Mouse (Mus musculus) G1E (cell line): ENCODE results near the gene Tppp. TPM values are rescaled to one million over a fixed set of nuclear protein-coding genes. Genes with fewer than 3 reads are reported as not detected.

ENCODE experiments used
- ATAC-seq: 2 replicates; pipeline ENCODE4 v1.8.0; 2016; ENCODE audit warnings: mild to moderate bottlenecking; ENCODE audit not compliant: insufficient number of reproducible peaks, poor library complexity, low FRiP score, severe bottlenecking; ENCODE audit errors: extremely low read depth
- DNase-seq: peaks from one replicate; pipeline ENCODE4 v3.0.0; 2012; ENCODE audit warnings: low spot score
- H3K27me3 ChIP-seq: 2 replicates; pipeline ENCODE4 v1.6.1; 2012; ENCODE audit warnings: mild to moderate bottlenecking, low read length, inconsistent platforms; ENCODE audit not compliant: insufficient read depth
- H3K36me3 ChIP-seq: replicated peaks from 2 replicates; pipeline ENCODE3; 2012; ENCODE audit warnings: mild to moderate bottlenecking, inconsistent platforms
- H3K4me1 ChIP-seq: 2 replicates; pipeline ENCODE4 v1.6.1; 2012; ENCODE audit warnings: low read depth, low read length, inconsistent platforms, mixed read lengths; ENCODE audit not compliant: insufficient read depth
- H3K4me3 ChIP-seq: 2 replicates; pipeline ENCODE4 v1.5.1; 2012; ENCODE audit warnings: low read depth, mild to moderate bottlenecking, inconsistent platforms, low read length, moderate library complexity, mixed read lengths
- H3K9me3 ChIP-seq: replicated peaks from 2 replicates; pipeline ENCODE4 v1.6.1; 2012; ENCODE audit warnings: inconsistent platforms
- CTCF ChIP-seq: IDR thresholded peaks from 2 replicates; pipeline ENCODE4 v1.5.1; 2012; ENCODE audit warnings: low read depth, low read length, inconsistent platforms, mixed read lengths
- GATA1 ChIP-seq: IDR thresholded peaks from 2 replicates; pipeline ENCODE4 v1.6.1; 2012; ENCODE audit warnings: borderline replicate concordance, low read length, inconsistent platforms, mixed read lengths
- GATA2 ChIP-seq: IDR thresholded peaks from 2 replicates; pipeline ENCODE4 v1.6.1; 2012; ENCODE audit warnings: low read depth, low read length, inconsistent platforms, borderline replicate concordance
- POLR2AphosphoS5 ChIP-seq: IDR thresholded peaks from 2 replicates; pipeline ENCODE4 v1.6.1; 2012; ENCODE audit warnings: low read depth, low read length, inconsistent platforms; ENCODE audit not compliant: insufficient replicate concordance
- TAL1 ChIP-seq: conservative IDR thresholded peaks from 2 replicates; pipeline ENCODE4 v1.6.1; 2012; ENCODE audit warnings: low read depth, low read length, inconsistent platforms, mixed read lengths
- polyA plus RNA-seq: library from polyadenylated mRNA; stranded (reverse); fragments of >175 nt; gene quantifications from 2 replicates; pipeline ENCODE4 v1.2.3, GENCODE M21; 2012
- total RNA-seq, 2 experiments: library from RNA; stranded (forward) in 1 of 2; stranded (reverse) in 1 of 2; fragments of 200-1000 nt in 1 of 2; fragments of >200 nt in 1 of 2; fragmentation: Nextera tagmentation in 1 of 2; gene quantifications; 2 replicates each; pipeline ENCODE4 v1.2.3; 2014 to 2017

Gene Tppp
- total and polyA plus RNA-seq, 3 experiments: 0.16 TPM; not detected in 2

GRCm38 (mm10) chr13:73976935-73977334, 32.3 kb upstream of the Tppp start:
- no peak for TF ChIP-seq GATA2
- no peak for TF ChIP-seq POLR2AphosphoS5
- no peak for TF ChIP-seq TAL1
- TF ChIP-seq CTCF: no peak
- TF ChIP-seq GATA1: no peak
- ATAC-seq: no peak
- Histone ChIP-seq H3K4me3 (no peak overlapping the region), H3K36me3 (no peaks in the 10 kb centered on the region), H3K9me3 (no peaks in the 10 kb centered on the region), H3K4me1 (no peaks in the 10 kb centered on the region; the same call in 1 of the 2 replicates), H3K27me3 (peaks cover 21% of the 10 kb centered on the region)
- no peak for DNase-seq

- no peaks in the 10 kb centered on the region for H3K9me3 ChIP-seq
- peaks cover 5% of the 10 kb centered on the region; the same call in 1 of the 2 replicates for H3K27me3 ChIP-seq
- DNase-seq: no peak
- TF ChIP-seq CTCF (no peak), POLR2AphosphoS5 (no peak), GATA2 (no peak)
- no peak overlapping the region for H3K4me3 ChIP-seq
- H3K36me3 ChIP-seq: no peaks in the 10 kb centered on the region
- H3K4me1 ChIP-seq: no peaks in the 10 kb centered on the region
- no peak for ATAC-seq
These were observed 18.9 kb upstream of the Tppp start for GRCm38 (mm10) chr13:73990325-73990724.

GRCm38 (mm10) chr13:73990761-73991160, 18.4 kb upstream of the Tppp start:
- ATAC-seq: no peak
- Histone ChIP-seq H3K36me3 (no peaks in the 10 kb centered on the region), H3K9me3 (no peaks in the 10 kb centered on the region), H3K4me1 (no peaks in the 10 kb centered on the region), H3K27me3 (peaks cover 5% of the 10 kb centered on the region; the same call in 1 of the 2 replicates), H3K4me3 (no peak overlapping the region)
- DNase-seq: no peak
- no peak for TF ChIP-seq GATA1
- TF ChIP-seq TAL1: no peak
- TF ChIP-seq GATA2: no peak
- TF ChIP-seq POLR2AphosphoS5: no peak
- TF ChIP-seq CTCF: no peak

- Histone ChIP-seq H3K4me1 (no peaks in the 10 kb centered on the region), H3K27me3 (peaks cover 5% of the 10 kb centered on the region; the same call in 1 of the 2 replicates), H3K36me3 (no peaks in the 10 kb centered on the region), H3K9me3 (no peaks in the 10 kb centered on the region), H3K4me3 (no peak overlapping the region)
- DNase-seq (no peak), ATAC-seq (no peak)
- TF ChIP-seq POLR2AphosphoS5 (no peak), GATA2 (no peak), TAL1 (no peak), CTCF (no peak), GATA1 (no peak)
These were observed 17.9 kb upstream of the Tppp start for GRCm38 (mm10) chr13:73991267-73991666.

- TF ChIP-seq TAL1: no peak
- no peak for TF ChIP-seq CTCF
- no peak for TF ChIP-seq GATA2
- TF ChIP-seq GATA1: no peak
- TF ChIP-seq POLR2AphosphoS5: no peak
- DNase-seq: no peak
- ATAC-seq: no peak
These were observed 12.8 kb upstream of the Tppp start for GRCm38 (mm10) chr13:73996456-73996855.

GRCm38 (mm10) chr13:74000519-74000918, 8.7 kb upstream of the Tppp start:
- TF ChIP-seq TAL1 (no peak), GATA2 (no peak), POLR2AphosphoS5 (no peak), GATA1 (no peak)
- DNase-seq (no peak), ATAC-seq (no peak)
- Histone ChIP-seq H3K4me1 (no peaks in the 10 kb centered on the region), H3K4me3 (no peak overlapping the region), H3K27me3 (peaks cover 8% of the 10 kb centered on the region; the same call in 1 of the 2 replicates), H3K9me3 (no peaks in the 10 kb centered on the region), H3K36me3 (no peaks in the 10 kb centered on the region)

More at GRCm38 (mm10) chr13:73996456-73996855, 12.8 kb upstream of the Tppp start:
- Histone ChIP-seq H3K4me1 (no peaks in the 10 kb centered on the region), H3K36me3 (no peaks in the 10 kb centered on the region), H3K4me3 (no peak overlapping the region), H3K9me3 (no peaks in the 10 kb centered on the region), H3K27me3 (peaks cover 8% of the 10 kb centered on the region; the same call in 1 of the 2 replicates)

GRCm38 (mm10) chr13:74000961-74001360, 8.2 kb upstream of the Tppp start:
- TF ChIP-seq GATA2: no peak
- TF ChIP-seq TAL1: no peak
- TF ChIP-seq CTCF: no peak
- TF ChIP-seq GATA1: no peak
- TF ChIP-seq POLR2AphosphoS5: no peak
- no peak overlapping the region for H3K4me3 ChIP-seq

More at GRCm38 (mm10) chr13:74000961-74001360, 8.2 kb upstream of the Tppp start:
- H3K27me3 ChIP-seq: peaks cover 10% of the 10 kb centered on the region; the same call in 1 of the 2 replicates
- ATAC-seq: no peak
- no peak for DNase-seq
- H3K4me1 ChIP-seq: no peaks in the 10 kb centered on the region
- no peaks in the 10 kb centered on the region for H3K36me3 ChIP-seq
- H3K9me3 ChIP-seq: no peaks in the 10 kb centered on the region
